Mouse (Mus musculus): ENCODE data around the gene Pcnt. TPM values are rescaled to one million over a fixed set of nuclear protein-coding genes. Genes with fewer than 3 reads are reported as not detected.

Gene Pcnt
- polyA plus RNA-seq (2017; shearing (Covaris generic)), result 23.1 TPM

GRCm38 (mm10) chr10:76442178-76443088, at the start of gene Pcnt:
Gene Pcnt (minus strand): TSS chr10:76442786.

GRCm38 (mm10) chr10:76468203-76469162, 25.9 kb upstream of the Pcnt start, which contains the start of the genes Mcm3ap and Ybey:
Gene Mcm3ap (plus strand): TSS chr10:76468927.
Gene Ybey (minus strand): TSS chr10:76469114.

DNA sequence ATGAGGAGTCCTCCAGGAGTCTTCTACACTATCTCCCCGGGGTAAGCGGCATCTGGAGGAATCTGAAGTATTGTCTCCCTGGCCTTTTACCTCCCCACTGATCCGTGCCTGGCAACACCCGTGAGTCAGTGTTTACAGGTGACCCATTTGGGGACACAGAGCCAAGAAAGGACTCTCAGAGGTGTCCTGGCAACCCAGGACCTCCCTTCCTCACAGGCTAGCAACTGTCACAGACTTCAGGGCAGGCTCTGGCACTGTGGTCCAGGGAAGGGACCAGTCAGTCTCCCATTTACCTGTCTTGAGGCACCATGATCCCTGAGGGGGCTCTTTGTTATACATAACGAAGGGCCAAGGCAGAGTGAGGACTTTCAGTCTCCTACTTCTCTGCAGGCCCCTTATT, 6.3 kb upstream of the Pcnt start, which contains the start of gene 2610028H24Rik:
Gene 2610028H24Rik, plus strand, starts transcription at position 231 of the 400 bp plus-strand sequence.

GRCm38 (mm10) chr10:76440281-76440680, 2.3 kb downstream of the Pcnt start, which contains the start of gene AC141477.1:
Gene AC141477.1 (minus strand): TSS chr10:76440444.

DNA sequence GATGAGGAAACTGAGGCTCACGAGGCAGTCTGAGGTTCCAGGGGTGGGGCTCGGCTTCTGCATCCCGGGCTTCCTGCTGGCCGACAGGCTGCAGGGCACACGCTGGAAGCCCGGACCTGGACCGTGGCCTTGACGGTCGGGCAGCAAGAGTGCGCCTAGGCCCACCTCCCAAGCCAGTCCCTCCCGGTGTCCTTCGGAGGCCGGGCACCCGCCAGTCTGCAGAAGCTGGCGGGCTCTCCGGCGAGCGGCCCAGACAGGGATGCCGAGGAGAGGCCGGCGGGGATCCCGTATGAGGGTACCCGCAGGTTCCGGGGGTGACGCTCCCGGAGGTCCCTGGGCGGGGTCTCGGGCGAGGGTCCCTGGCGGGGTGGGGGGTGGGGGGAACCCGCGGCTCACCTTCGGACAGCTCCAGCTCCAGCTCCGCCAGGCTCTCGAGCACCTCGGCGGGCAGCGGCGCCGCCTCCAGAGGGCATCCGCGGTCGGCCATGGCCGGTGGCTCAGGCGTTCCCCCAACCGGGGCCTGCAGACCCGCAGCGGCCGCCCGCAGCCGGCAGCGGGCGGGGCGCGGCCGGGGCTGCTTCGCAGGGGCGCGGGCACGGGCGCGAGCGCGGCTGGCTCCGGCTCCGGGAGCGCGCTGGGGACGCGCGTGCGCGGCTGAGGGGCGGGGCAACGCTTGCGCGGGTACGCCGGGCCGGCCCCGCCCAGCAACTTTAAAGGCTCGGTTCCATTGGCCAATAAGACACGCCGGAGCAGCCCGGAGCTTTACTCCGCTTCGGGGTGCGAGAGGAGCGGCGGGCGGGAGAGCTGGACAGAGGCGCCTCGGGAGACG, 97.7 kb downstream of the Pcnt start, which contains the start of gene Dip2a:
Gene Dip2a, minus strand, starts transcription at position 581 of the 829 bp plus-strand sequence.

Other genes starting within 250 kb of the Pcnt start
- 18.4 TPM for gene Prmt2, start 204.9 kb downstream of the Pcnt start, polyA plus RNA-seq (2017; shearing (Covaris generic))
- not detected for gene S100b, start 188.9 kb downstream of the Pcnt start, polyA plus RNA-seq (2017; shearing (Covaris generic))
- gene Dip2a, start 97.5 kb downstream of the Pcnt start, polyA plus RNA-seq (2017; shearing (Covaris generic)), result 4.7 TPM
- 18.6 TPM for gene AC141477.1, start 2.3 kb downstream of the Pcnt start, polyA plus RNA-seq (2017; shearing (Covaris generic))
- gene 2610028H24Rik, start 6.3 kb upstream of the Pcnt start, polyA plus RNA-seq (2017; shearing (Covaris generic)), result not detected
- 43.9 TPM for gene Mcm3ap, start 26.1 kb upstream of the Pcnt start, polyA plus RNA-seq (2017; shearing (Covaris generic))
- 2.2 TPM for gene Ybey, start 26.3 kb upstream of the Pcnt start, polyA plus RNA-seq (2017; shearing (Covaris generic))
- gene Lss, start 88.8 kb upstream of the Pcnt start, polyA plus RNA-seq (2017; shearing (Covaris generic)), result 15.7 TPM
- not detected for gene Spatc1l, start 119.5 kb upstream of the Pcnt start, polyA plus RNA-seq (2017; shearing (Covaris generic))
- not detected for gene Ftcd, start 132.9 kb upstream of the Pcnt start, polyA plus RNA-seq (2017; shearing (Covaris generic))
- gene Col6a2, start 180.8 kb upstream of the Pcnt start, polyA plus RNA-seq (2017; shearing (Covaris generic)), result not detected

Data from effector memory CD4-positive, alpha-beta T cell, adult 7 months (primary cell).